Mouse (Mus musculus) embryonic facial prominence, embryonic 15.5 days (tissue): Measurements from ENCODE around the gene Atg9b. TPM values are rescaled to one million over a fixed set of nuclear protein-coding genes. Genes with fewer than 3 reads are reported as not detected.
A peak's percentile ranks its signal among the peaks of the same experiment; 100 is the strongest.

Source experiments
- ATAC-seq: fragments of 200-750 bp; cut with Nextera tagmentation; 2 replicates; pipeline ENCODE4 v1.8.0; 2017; ENCODE audit warnings: low read depth, moderate TSS enrichment; ENCODE audit not compliant: insufficient number of reproducible peaks, low FRiP score, low TSS enrichment
- H3K27ac ChIP-seq: fragments of 300-500 bp; sonication (generic); replicated peaks from 2 replicates; pipeline ENCODE4 v1.5.1; 2015; ENCODE audit warnings: mild to moderate bottlenecking, inconsistent platforms
- H3K27me3 ChIP-seq: fragments of 300-500 bp; sonication (generic); 2 replicates; pipeline ENCODE4 v1.6.1; 2015; ENCODE audit warnings: inconsistent platforms
- H3K36me3 ChIP-seq: fragments of 300-500 bp; sonication (generic); 2 replicates; pipeline ENCODE4 v1.6.1; 2015; ENCODE audit warnings: mild to moderate bottlenecking, inconsistent platforms
- H3K4me1 ChIP-seq: fragments of 300-500 bp; sonication (generic); 2 replicates; pipeline ENCODE4 v1.6.1; 2015; ENCODE audit warnings: inconsistent platforms
- H3K4me2 ChIP-seq: fragments of 300-500 bp; sonication (generic); replicated peaks from 2 replicates; pipeline ENCODE4 v1.6.1; 2015; ENCODE audit warnings: mild to moderate bottlenecking, inconsistent platforms
- H3K4me3 ChIP-seq: fragments of 300-500 bp; sonication (generic); replicated peaks from 2 replicates; pipeline ENCODE4 v1.5.1; 2015; ENCODE audit warnings: mild to moderate bottlenecking, inconsistent platforms
- H3K9ac ChIP-seq: fragments of 300-500 bp; sonication (generic); 2 replicates; pipeline ENCODE4 v1.6.1; 2015; ENCODE audit warnings: inconsistent platforms
- H3K9me3 ChIP-seq: fragments of 300-500 bp; sonication (generic); replicated peaks from 2 replicates; pipeline ENCODE4 v1.6.1; 2016; ENCODE audit warnings: inconsistent platforms
- WGBS: fragments of 180-500 bp; shearing (Covaris S2); methylation state at CpG from one replicate; pipeline ENCODE4 v1.1.7; 2015; 5-methylcytosine and 5-hydroxymethylcytosine counted together
- polyA plus RNA-seq: library from polyadenylated mRNA; unstranded; fragments of >200 nt; fragmentation: Nextera tagmentation; extraction: Ambion mirVana; gene quantifications from 2 replicates; pipeline ENCODE4 v1.2.1, GENCODE M21; 2015

The Atg9b gene
- polyA plus RNA-seq, 1 experiment from 2014 or later: 3.9 TPM

DNA sequence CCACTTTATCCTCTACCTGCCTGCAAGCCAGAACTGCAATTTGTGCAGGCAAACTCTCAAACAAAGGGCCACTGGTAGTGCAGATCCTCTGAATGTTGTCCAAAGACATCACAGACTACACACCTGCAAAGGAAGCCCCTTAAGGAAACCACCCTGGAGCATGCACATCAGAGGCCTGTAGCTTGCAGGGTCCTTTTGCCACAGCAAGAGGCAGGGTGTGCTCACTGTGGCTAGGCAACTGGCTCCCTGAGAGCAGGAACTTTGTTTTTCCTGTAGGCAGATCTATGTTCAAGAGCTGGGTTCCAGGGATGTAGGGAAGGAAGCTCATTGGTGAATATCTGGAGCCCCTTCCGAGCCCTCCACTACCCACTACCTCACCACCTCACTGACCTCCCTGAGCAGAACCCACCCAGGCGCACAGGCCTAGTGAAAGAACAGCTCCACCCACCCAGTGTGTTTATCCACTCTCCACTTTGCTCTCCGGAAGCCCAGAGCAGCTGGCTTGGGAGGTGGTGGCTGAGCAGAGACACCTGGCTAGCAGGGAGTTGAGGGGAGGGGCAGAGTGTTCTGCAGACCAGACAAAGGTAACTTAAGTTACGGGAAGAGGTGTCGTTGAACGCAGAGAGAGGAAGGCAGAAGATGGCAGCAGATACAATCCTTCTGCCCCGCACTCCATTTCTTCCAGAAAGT lies 44.6 kb downstream of the Atg9b start:
- Histone ChIP-seq H3K4me1 (peaks cover 47% of the 10 kb centered on the region), H3K4me3 (no peak overlapping the region), H3K9ac (no peak overlapping the region), H3K27me3 (peaks cover 69% of the 10 kb centered on the region), H3K36me3 (no peaks in the 10 kb centered on the region), H3K9me3 (no peaks in the 10 kb centered on the region), H3K27ac (no peak overlapping the region), H3K4me2 (no peak overlapping the region)
- WGBS: 52% methylated on average over 7 of the region's 7 CpGs
- no peak for ATAC-seq

DNA sequence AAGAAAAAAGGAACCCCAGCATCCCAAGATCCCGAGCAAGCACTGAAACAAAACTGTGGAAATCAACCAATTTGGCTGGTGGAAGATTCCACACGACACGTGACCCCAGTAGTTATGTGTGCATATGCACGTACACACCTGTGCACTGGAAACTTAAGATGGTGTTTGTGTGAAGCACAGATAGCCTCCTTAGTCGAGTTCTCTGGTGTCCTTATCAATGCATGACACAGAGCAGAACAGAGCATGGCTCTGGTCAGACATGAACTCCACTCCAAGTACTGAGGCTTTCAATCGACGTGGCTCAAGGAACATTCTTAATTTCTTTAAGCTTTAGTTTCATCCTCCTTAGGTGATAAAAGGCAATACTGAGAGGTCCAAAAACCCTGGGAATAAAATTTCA lies 45.6 kb downstream of the Atg9b start:
- Histone ChIP-seq H3K27me3 (peaks cover 63% of the 10 kb centered on the region), H3K4me3 (no peak overlapping the region), H3K4me2 (no peak overlapping the region), H3K9me3 (no peaks in the 10 kb centered on the region), H3K4me1 (peaks cover 38% of the 10 kb centered on the region), H3K36me3 (no peaks in the 10 kb centered on the region), H3K27ac (no peak overlapping the region), H3K9ac (no peak overlapping the region)
- 85% methylated on average over 7 of the region's 7 CpGs for WGBS
- ATAC-seq: no peak

DNA sequence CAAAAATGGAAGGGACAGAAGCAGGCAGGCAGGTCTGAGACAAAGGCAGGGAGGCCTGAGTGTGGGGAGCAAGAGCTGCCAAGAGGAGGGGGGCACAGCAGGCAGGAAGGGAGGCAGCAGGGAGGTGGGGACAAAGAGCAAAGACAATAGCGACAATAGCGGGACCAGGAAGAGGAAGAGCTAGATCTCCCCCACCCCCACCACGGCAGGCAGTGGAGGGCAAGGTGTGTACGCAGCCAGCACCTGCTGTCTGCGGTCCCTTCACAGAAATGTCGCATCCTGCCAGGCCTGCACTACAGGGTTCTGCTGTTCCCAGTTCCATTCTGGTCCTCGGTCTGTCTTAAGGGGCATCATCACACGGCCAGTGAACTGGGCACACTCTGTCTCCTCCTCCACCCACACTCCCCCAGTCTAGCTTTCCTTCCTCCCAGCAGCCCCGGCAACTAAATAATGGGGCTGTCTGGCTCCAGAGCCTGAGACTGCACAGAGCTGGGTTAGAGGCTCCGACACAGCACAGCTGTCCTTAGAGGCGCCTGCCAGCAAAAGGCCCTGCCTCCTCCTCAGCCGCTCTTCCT lies 47.4 kb downstream of the Atg9b start:
- H3K27me3 ChIP-seq: peaks cover 49% of the 10 kb centered on the region
- no peak for ATAC-seq
- peaks cover 26% of the 10 kb centered on the region for H3K4me1 ChIP-seq
- H3K27ac ChIP-seq: no peak overlapping the region
- 21% methylated on average over 12 of the region's 12 CpGs for WGBS
- H3K36me3 ChIP-seq: no peaks in the 10 kb centered on the region
- no peak overlapping the region for H3K4me3 ChIP-seq
- H3K4me2 ChIP-seq: no peak overlapping the region
- no peak overlapping the region for H3K9ac ChIP-seq
- H3K9me3 ChIP-seq: no peaks in the 10 kb centered on the region

DNA sequence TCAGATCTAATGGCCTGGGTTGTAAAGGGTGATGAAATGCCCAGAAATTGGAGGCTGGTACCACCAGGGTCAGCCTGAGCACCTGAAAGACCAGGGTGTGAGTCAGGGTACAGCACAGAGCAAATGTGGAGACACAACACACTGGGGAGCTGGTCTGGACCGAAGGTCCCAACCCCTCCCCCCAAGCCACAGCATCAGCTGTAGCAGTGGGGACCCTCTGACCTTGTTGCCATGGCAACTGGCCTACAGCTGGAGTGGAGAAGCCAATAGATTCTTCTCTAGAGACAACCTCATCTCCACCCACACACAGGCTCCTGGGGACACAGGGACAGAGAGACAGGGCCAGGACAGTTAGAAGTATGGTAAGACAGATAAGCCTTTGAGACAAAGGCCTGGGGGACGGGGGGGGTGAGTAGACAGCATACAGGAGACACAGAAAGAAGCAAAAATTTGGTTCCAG lies 47.9 kb downstream of the Atg9b start:
- H3K4me2 ChIP-seq: no peak overlapping the region
- ATAC-seq: no peak
- WGBS: 30% methylated on average over 2 of the region's 2 CpGs
- H3K27ac ChIP-seq: no peak overlapping the region
- H3K27me3 ChIP-seq: peaks cover 43% of the 10 kb centered on the region
- no peak overlapping the region for H3K4me3 ChIP-seq
- no peak overlapping the region for H3K9ac ChIP-seq
- H3K9me3 ChIP-seq: no peaks in the 10 kb centered on the region
- H3K4me1 ChIP-seq: peaks cover 23% of the 10 kb centered on the region
- no peaks in the 10 kb centered on the region for H3K36me3 ChIP-seq

DNA sequence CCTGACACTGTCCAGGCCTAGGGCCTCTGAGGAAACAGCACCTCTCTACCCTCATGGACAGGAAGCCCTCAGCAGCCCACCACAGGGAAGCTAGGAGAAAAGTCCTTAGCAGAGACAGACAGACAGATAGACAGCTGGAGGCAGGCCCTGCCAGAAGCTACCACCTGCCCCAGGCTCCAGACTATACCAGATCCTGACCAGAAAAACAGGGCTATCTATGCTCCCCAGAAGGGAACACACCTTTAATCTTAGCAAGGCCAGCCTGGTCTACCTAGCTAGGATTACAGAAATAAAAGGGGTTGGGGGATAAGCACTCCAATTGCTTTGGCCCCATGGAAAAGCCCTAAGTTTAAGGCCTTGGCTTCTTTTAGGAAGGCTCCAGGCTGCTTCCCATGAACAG lies 48.6 kb downstream of the Atg9b start:
- Histone ChIP-seq H3K27me3 (peaks cover 37% of the 10 kb centered on the region), H3K4me1 (peaks cover 17% of the 10 kb centered on the region), H3K4me3 (no peak overlapping the region), H3K9me3 (no peaks in the 10 kb centered on the region), H3K9ac (no peak overlapping the region), H3K4me2 (no peak overlapping the region), H3K27ac (no peak overlapping the region), H3K36me3 (no peaks in the 10 kb centered on the region)
- no peak for ATAC-seq

DNA sequence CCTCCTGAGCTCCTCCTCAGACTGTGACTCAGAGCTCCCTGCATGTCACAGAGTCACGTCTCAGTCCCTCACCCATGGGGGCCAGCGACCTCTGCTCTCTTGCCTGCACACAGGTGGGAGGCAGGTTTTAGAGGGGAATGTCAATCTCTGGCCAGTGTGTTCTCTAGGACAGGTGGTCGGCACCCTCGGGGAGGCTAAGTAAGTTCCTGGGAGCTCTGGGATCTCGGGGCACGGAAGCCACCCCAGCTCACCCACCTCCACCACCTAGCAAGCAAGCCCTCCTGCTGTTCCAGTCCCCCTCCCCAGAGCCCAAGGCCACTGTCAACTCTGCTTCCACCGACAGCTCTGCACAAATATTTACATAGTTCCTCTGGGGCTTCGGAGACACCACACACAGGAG lies 49.0 kb downstream of the Atg9b start:
- peaks cover 33% of the 10 kb centered on the region for H3K27me3 ChIP-seq
- H3K9me3 ChIP-seq: no peaks in the 10 kb centered on the region
- peaks cover 14% of the 10 kb centered on the region for H3K4me1 ChIP-seq
- 54% methylated on average over 8 of the region's 8 CpGs for WGBS
- no peak for ATAC-seq
- H3K9ac ChIP-seq: no peak overlapping the region
- no peak overlapping the region for H3K4me2 ChIP-seq
- no peak overlapping the region for H3K27ac ChIP-seq
- no peak overlapping the region for H3K4me3 ChIP-seq
- no peaks in the 10 kb centered on the region for H3K36me3 ChIP-seq

DNA sequence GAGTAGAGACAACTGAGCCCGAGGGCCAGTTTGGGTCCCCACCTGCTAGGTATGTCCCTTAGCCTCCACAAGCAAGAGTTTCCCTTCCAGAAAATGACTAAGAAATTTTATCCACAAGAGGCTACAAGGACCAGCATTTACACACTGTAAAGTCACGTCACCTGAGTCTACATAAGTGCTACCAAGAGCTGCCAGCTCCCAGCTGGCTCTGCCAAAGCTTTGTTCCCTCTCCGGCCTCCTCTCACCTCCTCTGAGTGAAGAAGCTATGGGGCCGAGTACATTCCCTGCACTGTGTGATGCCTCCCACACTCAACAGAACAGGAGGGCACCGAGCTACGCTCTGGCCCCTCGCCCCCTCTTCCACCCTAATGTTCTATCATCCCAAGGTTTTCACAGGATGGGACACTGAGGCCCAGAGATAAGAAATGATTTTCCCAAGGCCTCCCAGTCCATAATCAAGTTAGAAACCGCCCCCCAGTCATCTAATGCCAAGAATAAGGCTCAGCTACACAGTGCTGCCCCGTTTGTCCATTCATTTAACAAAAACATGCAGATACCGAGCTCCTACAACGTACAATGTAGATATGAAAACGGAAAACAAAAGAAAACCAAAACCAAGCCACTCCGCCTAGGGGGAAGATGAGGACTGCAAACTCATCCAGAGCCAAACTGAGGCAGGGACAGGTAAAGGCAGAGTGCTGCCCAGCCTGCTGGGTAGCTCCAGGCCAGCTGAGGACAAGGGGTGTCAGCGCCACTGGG lies 49.6 kb downstream of the Atg9b start:
- H3K36me3 ChIP-seq: no peaks in the 10 kb centered on the region
- H3K9me3 ChIP-seq: no peaks in the 10 kb centered on the region
- 80% methylated on average over 14 of the region's 14 CpGs for WGBS
- ATAC-seq: no peak
- peaks cover 30% of the 10 kb centered on the region for H3K27me3 ChIP-seq
- H3K4me3 ChIP-seq: no peak overlapping the region
- peaks cover 18% of the 10 kb centered on the region for H3K4me1 ChIP-seq
- no peak overlapping the region for H3K27ac ChIP-seq
- H3K4me2 ChIP-seq: no peak overlapping the region
- H3K9ac ChIP-seq: no peak overlapping the region

DNA sequence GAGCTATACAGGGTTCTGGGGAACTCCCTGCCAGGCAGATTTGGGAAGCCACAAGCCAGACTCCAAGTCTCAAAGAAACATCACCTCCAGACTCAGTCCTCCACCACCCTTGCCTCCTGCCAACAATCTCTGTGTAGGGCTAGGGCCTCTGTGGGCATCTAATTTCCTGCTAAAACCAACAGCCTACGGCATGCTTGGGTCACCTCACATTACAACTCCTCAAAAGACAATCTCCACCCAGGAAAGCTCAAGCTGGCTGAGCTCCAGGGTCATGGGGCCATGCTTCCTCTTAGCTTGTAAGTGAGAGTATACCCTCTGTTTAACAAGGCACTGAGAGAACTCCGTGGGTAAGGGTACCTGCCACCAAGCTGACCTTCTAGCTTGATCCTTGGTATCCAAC lies 54.1 kb downstream of the Atg9b start:
- Histone ChIP-seq H3K27me3 (no peaks in the 10 kb centered on the region), H3K36me3 (no peaks in the 10 kb centered on the region), H3K4me3 (no peak overlapping the region), H3K9ac (no peak overlapping the region), H3K27ac (no peak overlapping the region), H3K4me1 (peaks cover 12% of the 10 kb centered on the region), H3K9me3 (no peaks in the 10 kb centered on the region), H3K4me2 (no peak overlapping the region)
- WGBS: 57% methylated on average over 2 of the region's 2 CpGs
- no peak for ATAC-seq

DNA sequence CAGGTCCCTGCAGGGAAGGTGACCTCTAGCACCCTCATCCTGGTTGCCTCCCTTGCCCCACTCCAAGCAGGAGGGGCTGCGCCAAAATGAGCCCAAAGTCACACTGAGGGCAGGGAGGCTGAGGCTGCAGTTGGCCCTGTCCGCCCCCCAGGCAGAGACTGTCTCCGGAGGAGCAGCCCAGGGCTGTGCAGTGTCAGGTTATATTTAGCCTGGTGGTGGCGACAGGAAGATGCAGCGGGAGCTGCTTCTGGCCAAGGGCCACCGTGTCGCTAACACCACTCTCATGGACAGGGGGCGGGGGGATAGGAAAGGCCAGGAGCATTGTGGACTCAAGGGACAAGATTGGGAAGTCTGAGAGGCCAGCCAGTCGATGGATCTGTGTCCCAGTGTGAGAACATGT lies 54.6 kb downstream of the Atg9b start:
- no peak overlapping the region for H3K4me2 ChIP-seq
- H3K9me3 ChIP-seq: no peaks in the 10 kb centered on the region
- H3K9ac ChIP-seq: no peak overlapping the region
- peaks cover 12% of the 10 kb centered on the region for H3K4me1 ChIP-seq
- H3K27me3 ChIP-seq: no peaks in the 10 kb centered on the region
- ATAC-seq: 0 out of 2 replicates have a peak, but pooled peaks have one; percentile 35
- no peak overlapping the region for H3K4me3 ChIP-seq
- 21% methylated on average over 9 of the region's 9 CpGs for WGBS
- no peak overlapping the region for H3K27ac ChIP-seq
- no peaks in the 10 kb centered on the region for H3K36me3 ChIP-seq

DNA sequence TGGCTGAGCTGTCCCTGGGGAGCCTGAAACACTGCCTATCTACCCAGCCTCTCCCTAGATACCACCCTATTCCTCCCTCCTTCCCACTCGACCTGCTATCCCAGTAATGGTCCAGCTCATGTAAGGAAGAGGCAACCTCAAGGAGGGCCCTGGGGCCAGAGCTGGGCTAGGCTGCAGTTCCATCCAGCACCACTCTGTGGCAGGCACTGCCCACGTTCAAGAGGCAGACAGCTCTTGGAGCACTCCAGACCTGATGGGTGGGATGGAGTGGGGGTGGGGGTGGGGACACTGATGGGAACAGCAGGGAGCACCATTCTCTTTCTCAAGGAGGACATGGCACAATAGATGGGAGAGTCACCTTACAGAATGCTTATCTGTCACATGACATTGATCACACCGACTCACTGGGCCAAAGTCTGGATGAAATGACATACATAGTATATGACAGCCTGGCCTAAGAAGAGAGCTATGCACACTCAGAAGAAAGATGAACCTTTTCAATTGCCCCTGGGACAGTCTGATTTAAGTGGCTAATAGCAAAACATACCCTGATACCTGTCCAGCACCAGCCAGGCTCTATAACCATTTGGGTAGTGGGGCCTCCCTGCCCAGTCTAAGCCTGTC lies 55.9 kb downstream of the Atg9b start:
- Histone ChIP-seq H3K27me3 (no peaks in the 10 kb centered on the region), H3K4me1 (peaks cover 12% of the 10 kb centered on the region), H3K27ac (no peak overlapping the region), H3K36me3 (no peaks in the 10 kb centered on the region), H3K9me3 (no peaks in the 10 kb centered on the region), H3K4me3 (no peak overlapping the region), H3K4me2 (no peak overlapping the region), H3K9ac (no peak overlapping the region)
- WGBS: 19% methylated on average over 3 of the region's 3 CpGs
- peak; percentile 55 for ATAC-seq

DNA sequence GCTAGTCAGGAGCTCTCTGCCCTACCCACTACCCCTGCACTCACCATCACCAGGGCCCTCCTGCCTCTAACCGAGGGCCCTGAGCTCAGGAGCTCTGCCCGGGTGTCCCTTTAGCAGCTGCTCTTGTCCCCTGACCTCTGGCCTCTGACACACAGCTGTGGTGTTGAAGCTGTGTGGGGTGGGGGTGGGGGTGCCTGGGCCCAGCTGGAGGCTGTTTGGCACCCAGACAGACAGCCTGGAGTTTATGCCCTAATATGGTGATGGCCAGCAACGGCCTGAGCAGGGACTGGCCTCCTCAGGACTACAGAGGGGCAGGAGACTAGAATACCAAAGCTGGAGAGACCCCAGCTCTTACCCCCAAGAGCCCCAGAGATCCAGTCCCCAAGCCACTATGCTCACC lies 57.2 kb downstream of the Atg9b start:
- Histone ChIP-seq H3K27ac (no peak overlapping the region), H3K36me3 (no peaks in the 10 kb centered on the region), H3K27me3 (no peaks in the 10 kb centered on the region), H3K4me2 (no peak overlapping the region), H3K4me1 (peaks cover 15% of the 10 kb centered on the region), H3K9ac (no peak overlapping the region), H3K4me3 (no peak overlapping the region), H3K9me3 (no peaks in the 10 kb centered on the region)
- ATAC-seq: no peak
- 19% methylated on average over 3 of the region's 3 CpGs for WGBS
